Mouse (Mus musculus): ENCODE results near the gene Mbnl2. TPM values are rescaled to one million over a fixed set of nuclear protein-coding genes. Genes with fewer than 3 reads are reported as not detected.
"Not testable (repeated sequence)": the region's sequence is repeated elsewhere in the genome, so short reads cannot be mapped to it uniquely, and the experiment has no call there.

Gene Mbnl2
- polyA plus RNA-seq, 1 experiment: 43.0 TPM

DNA sequence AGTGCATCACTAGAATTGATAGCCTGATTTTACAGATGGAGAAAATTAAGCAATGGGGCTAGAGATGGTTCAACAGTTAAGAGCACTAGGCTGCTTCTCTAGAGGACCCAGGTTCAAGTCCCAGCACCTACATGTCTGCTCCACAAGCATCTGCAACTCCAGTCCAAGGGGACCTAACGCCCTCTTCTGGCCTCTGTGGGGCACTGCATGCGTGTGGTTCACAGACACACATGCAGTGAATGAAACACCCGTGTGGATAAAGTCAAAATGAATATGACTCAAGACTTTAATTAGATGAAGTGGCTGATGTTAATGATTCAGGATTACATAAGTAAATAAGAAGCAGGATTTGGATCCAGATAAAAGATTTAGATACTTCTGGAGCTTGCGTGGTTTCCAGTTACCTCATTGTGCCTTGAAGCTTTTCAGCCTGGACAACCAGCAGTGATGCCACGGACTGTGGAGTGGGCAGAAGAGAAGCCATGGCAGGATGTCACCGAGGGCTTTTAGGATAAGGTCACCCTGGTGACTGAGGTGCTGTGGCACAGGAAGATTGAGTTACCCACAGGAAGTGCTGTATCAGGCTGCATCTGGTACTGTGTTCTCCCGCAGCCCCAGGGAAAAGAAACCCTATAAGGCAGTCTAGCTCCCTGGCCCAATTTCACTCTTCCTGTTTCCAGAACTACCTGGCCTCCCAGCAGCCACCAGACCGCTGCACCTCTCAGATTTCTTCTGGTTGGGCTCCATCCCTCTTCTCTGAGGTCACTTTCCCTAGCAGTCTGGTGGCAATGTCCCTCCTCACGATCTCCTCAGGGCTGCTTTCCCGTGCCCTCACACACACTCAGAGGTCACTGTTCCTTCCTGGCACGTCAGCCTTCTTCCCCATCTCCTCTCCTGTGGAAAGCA, 72.2 kb downstream of the Mbnl2 start:
- Histone ChIP-seq H3K4me1 (peaks cover 82% of the 10 kb centered on the region), H3K27me3 (replicated peaks) (no peaks in the 10 kb centered on the region), H3K4me3 (replicated peaks) (peak overlapping the region; percentile 79), H3K36me3 (replicated peaks; ENCODE audit: low read length) (peaks cover 70% of the 10 kb centered on the region), H3K9me3 (no peaks in the 10 kb centered on the region)
- TF ChIP-seq GATA1 (IDR thresholded peaks at IDR 0.05; ENCODE audit: borderline replicate concordance, low read length) (no peak; the same call in 2 of the 3 replicates), FLI1 (IDR thresholded peaks at IDR 0.05; ENCODE audit: low read length) (no peak)

DNA sequence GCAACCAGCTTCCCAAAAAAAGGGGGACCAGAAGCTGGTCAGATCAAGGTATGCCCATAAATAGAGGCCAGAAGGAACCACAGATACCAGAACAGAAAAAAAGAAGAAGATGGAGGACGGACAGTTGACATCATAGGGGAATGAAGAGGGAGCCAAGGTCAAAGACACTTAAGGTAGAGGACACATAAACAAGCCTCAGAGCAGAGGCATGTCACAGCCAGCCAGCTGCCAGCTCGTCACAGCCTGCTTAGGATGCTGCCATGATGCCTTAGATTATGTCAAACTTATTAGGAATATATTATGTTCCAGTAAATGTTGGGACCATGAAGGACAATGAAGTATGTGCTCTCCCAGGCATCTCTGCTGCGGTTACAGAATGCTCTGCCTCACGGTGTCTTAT, 73.9 kb downstream of the Mbnl2 start:
- Histone ChIP-seq H3K36me3 (replicated peaks; ENCODE audit: low read length) (peaks cover 68% of the 10 kb centered on the region), H3K4me1 (peaks cover 87% of the 10 kb centered on the region), H3K9me3 (no peaks in the 10 kb centered on the region), H3K4me3 (replicated peaks) (no peak overlapping the region), H3K27me3 (replicated peaks) (no peaks in the 10 kb centered on the region)
- no peak for TF ChIP-seq FLI1 (IDR thresholded peaks at IDR 0.05; ENCODE audit: low read length)
- TF ChIP-seq GATA1 (IDR thresholded peaks at IDR 0.05; ENCODE audit: borderline replicate concordance, low read length): no peak

DNA sequence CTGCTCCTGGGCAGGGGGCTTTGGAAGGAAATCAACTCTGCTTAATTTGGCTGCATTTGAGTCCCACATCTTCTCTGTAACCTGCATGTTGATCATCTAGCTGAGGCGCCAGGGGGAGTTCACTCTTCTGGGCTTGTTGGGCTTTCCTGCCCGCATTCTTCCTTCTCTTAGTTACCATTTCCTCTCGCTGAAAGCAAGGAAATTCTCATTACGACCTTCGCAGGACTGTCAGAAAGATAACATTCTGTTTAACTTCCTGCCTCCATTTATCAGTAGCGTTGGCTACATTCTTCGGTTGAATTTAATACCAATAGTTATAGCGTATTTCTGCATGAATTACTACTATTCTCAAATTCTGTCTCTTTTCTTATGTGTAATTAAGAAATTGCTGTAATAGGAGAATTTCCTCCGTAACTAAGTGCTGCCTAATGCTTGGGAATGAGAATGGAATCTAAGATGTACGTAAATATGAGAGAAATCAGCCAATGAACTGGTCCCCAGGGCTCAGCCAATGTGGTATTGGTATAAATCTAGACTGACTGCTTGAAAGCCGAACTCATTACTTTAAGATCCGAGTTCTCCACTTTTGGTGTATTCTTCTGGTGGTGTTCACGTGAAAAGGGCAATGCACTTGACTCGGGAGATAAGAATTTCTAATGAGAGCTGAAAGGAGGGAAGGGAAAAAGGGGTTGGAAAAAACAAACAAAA, 76.8 kb downstream of the Mbnl2 start:
- peaks cover 65% of the 10 kb centered on the region for H3K36me3 ChIP-seq (replicated peaks; ENCODE audit: low read length)
- peak overlapping the region; percentile 69 for H3K4me3 ChIP-seq (replicated peaks)
- no peaks in the 10 kb centered on the region for H3K27me3 ChIP-seq (replicated peaks)
- no peak for TF ChIP-seq GATA1 (IDR thresholded peaks at IDR 0.05; ENCODE audit: borderline replicate concordance, low read length)
- TF ChIP-seq FLI1 (IDR thresholded peaks at IDR 0.05; ENCODE audit: low read length): no peak
- no peaks in the 10 kb centered on the region for H3K9me3 ChIP-seq
- peaks cover 88% of the 10 kb centered on the region for H3K4me1 ChIP-seq

DNA sequence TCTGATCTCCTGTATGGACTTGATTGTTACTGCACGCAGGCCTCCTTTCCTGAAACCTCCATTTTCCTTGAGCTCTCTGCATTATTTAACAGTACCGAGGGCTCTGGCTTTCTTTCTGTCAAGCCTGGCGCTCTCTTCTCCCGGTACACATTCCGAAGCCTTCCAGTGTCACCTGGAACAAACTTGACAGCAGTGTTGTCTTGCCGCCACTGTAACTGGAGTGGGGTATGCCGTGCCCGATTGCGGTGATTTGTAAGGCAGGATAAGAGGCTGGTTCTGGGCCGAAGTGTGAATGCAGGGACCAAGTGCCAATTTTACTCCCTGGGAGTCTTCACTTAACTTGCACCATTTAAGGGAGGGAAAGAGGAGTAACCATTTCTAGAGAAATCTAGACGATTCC, 77.7 kb downstream of the Mbnl2 start:
- no peak for TF ChIP-seq FLI1 (IDR thresholded peaks at IDR 0.05; ENCODE audit: low read length)
- no peak for TF ChIP-seq GATA1 (IDR thresholded peaks at IDR 0.05; ENCODE audit: borderline replicate concordance, low read length)
- peaks cover 63% of the 10 kb centered on the region for H3K36me3 ChIP-seq (replicated peaks; ENCODE audit: low read length)
- no peak overlapping the region for H3K4me3 ChIP-seq (replicated peaks)
- H3K9me3 ChIP-seq: no peaks in the 10 kb centered on the region
- H3K27me3 ChIP-seq (replicated peaks): no peaks in the 10 kb centered on the region
- H3K4me1 ChIP-seq: peaks cover 84% of the 10 kb centered on the region

DNA sequence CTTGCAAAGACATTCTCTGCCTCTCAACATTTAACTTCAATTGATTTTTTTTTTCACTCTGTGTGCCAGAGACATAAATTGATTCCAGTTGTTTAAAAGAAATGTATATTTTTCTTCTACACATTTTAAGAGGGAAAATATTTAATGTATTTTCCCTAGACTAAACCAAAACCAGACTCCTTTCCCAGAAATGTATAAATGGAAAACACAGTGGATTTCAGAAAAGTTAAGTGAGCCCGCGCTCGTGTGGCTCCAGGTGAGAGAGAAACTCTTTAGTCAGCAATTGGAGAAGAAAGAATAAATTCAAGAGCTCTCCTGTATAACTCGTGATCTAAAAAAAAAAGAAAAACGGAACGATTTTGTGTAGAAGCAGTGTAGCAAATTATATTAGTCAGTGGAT, 79.1 kb downstream of the Mbnl2 start:
- Histone ChIP-seq H3K36me3 (replicated peaks; ENCODE audit: low read length) (peaks cover 62% of the 10 kb centered on the region), H3K9me3 (no peaks in the 10 kb centered on the region), H3K4me3 (replicated peaks) (no peak overlapping the region), H3K4me1 (peaks cover 75% of the 10 kb centered on the region), H3K27me3 (replicated peaks) (no peaks in the 10 kb centered on the region)
- TF ChIP-seq GATA1 (IDR thresholded peaks at IDR 0.05; ENCODE audit: borderline replicate concordance, low read length) (no peak), FLI1 (IDR thresholded peaks at IDR 0.05; ENCODE audit: low read length) (no peak)

DNA sequence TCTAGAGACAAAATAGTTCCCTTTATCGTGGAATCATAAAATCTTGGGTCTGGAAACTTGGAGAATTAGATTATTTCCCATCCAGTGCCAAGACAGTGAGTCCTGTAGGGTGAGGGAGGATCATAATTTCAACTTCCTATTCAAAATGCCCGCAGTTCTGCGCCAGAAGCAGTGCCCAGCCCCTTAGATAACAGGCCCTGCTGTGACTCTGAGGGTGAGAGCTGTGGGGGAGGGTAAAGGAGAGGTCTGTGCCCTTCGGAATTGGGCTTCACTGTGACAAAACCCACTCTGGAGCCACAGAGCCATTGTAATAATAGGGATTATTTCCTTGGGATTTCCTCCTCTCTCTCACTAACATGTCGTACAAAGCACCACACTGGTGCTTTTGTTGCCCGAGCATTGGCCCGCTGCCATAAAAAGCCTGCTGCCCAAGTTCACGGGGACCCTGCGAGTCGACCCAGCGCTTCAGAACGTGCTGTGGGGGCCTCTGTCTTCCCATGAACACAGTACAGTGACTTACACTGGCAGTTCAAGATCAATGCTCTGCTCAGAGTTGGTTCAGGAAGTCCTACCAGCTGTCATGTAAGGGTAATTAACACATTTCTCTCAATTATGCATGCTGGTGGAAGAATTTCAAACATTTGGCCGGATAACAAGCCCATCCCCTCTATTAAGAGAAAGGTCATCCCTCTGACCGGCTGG, 79.7 kb downstream of the Mbnl2 start:
- peaks cover 76% of the 10 kb centered on the region for H3K4me1 ChIP-seq
- H3K36me3 ChIP-seq (replicated peaks; ENCODE audit: low read length): peaks cover 65% of the 10 kb centered on the region
- no peaks in the 10 kb centered on the region for H3K27me3 ChIP-seq (replicated peaks)
- TF ChIP-seq FLI1 (IDR thresholded peaks at IDR 0.05; ENCODE audit: low read length): no peak
- TF ChIP-seq GATA1 (IDR thresholded peaks at IDR 0.05; ENCODE audit: borderline replicate concordance, low read length): no peak
- H3K4me3 ChIP-seq (replicated peaks): no peak overlapping the region
- no peaks in the 10 kb centered on the region for H3K9me3 ChIP-seq

DNA sequence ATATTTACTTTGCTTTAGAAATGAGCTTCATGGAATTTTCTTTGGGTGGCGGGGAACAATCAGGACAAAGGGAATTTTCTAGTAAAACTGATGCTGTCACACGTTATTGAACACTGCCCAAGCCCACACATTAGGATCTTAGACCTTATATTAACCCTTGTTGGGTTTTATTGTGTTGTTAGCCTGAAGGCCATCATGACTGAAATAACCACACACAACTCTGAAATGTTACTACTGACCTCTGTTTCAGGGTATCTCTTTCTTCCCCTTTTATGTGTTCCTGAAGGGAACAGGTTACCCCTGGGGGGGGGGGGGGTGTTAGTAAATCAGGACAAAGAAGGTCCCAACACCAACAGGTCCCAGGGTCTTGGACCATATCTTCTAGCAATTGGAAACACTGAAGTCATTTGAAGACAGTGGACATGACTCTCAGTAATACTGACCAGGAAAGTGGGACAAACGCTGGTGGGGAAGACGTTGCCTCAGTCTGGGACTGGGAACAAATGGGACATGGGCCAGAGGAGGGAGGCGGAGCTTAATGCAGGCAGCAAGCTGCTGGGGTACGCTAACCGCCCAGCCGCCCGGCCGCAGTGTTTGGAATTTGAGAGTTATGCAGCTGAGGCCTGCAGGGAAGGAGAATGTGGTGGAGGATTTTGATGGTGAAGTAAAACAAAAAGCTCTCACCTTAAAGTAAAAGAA, 80.4 kb downstream of the Mbnl2 start:
- TF ChIP-seq GATA1 (IDR thresholded peaks at IDR 0.05; ENCODE audit: borderline replicate concordance, low read length) (no peak), FLI1 (IDR thresholded peaks at IDR 0.05; ENCODE audit: low read length) (no peak)
- Histone ChIP-seq H3K4me3 (replicated peaks) (no peak overlapping the region), H3K36me3 (replicated peaks; ENCODE audit: low read length) (peaks cover 72% of the 10 kb centered on the region), H3K27me3 (replicated peaks) (no peaks in the 10 kb centered on the region), H3K9me3 (no peaks in the 10 kb centered on the region), H3K4me1 (peaks cover 79% of the 10 kb centered on the region)

DNA sequence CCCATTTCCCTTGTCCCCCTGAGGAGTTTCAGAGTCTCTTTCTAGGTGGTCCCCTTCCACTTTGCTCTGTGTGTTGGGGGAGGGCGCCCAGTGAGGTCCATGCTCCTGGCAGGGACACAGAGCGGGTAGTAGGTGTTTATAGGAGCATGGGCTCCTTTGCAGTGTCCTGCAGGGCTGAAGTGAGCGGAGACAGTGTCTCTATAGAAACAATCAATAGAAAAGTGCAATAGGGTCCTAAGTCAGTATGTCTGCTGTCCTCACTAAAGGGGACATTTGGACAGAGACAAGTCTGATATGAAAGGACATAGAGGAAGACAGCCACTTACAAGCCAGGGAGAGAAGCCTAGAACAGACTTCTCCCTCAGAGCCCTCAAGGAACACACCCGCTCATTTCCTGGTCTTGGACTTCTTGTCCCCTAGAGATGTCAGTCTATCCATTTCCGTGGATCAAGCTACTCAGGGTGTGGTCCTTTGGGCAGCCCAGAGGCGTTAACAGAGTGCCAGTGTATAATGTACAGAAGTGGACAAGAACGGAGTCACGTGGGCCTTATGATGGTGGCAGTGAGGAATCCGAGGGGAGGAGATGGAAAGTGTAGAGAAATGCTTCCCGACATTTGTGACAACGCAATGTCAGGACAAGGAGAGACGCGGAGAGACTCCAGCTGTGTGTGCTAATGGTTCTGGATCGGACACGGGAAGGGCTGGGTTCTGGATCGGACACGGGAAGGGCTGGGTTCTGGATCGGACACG, 82.0 kb downstream of the Mbnl2 start:
- Histone ChIP-seq H3K9me3 (no peaks in the 10 kb centered on the region), H3K36me3 (replicated peaks; ENCODE audit: low read length) (peaks cover 75% of the 10 kb centered on the region), H3K4me1 (peaks cover 73% of the 10 kb centered on the region), H3K4me3 (replicated peaks) (no peak overlapping the region), H3K27me3 (replicated peaks) (no peaks in the 10 kb centered on the region)
- TF ChIP-seq GATA1 (IDR thresholded peaks at IDR 0.05; ENCODE audit: borderline replicate concordance, low read length) (no peak), FLI1 (IDR thresholded peaks at IDR 0.05; ENCODE audit: low read length) (no peak)

DNA sequence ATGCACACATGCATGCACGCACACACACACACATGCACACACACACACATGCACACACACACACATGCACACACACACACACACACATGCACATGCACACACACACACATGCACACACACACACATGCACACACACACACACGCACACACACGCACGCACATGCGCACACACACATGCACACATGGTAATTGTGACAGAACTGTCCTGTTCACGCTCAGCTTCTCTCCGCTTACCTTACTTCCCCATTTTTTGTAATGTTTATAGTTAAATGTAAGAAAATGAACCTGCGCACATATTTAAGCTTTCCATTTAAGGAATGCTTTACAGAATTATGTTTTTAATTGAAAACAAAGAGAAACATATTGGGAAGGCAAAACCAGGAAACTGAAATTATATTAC, 84.1 kb downstream of the Mbnl2 start:
- Histone ChIP-seq H3K4me1 (peaks cover 73% of the 10 kb centered on the region), H3K36me3 (replicated peaks; ENCODE audit: low read length) (peaks cover 84% of the 10 kb centered on the region)
- not testable (repeated sequence) for H3K27me3 ChIP-seq (replicated peaks); H3K4me3 ChIP-seq (replicated peaks); H3K9me3 ChIP-seq

Measured in megakaryocyte, embryonic 14.5 days (primary cell).